Mouse (Mus musculus): ENCODE results near the gene Wtap. TPM values are rescaled to one million over a fixed set of nuclear protein-coding genes. Genes with fewer than 3 reads are reported as not detected.

Wtap gene
- polyA plus RNA-seq, 2 experiments: 24.5 to 51.9 TPM

DNA sequence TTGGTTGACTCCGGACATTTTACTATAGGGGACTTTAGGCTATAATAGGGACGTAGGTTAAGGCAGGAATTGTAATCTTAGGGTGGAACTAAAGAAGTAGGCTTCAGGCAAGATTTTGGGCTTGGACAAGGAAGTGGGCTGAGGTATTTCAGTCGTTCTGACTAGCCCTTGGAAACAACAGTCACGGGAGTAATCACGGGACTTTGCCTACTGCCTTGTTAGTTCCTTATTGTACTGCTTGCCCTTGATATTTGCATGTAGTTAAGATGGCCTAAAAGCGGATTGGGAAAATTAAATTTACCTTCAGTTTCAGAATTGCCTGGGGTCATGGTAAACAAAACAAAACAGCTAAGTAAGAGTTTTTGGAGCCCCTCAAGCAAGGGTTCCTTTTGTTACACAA, 5.1 kb upstream of the Wtap start:
- Histone ChIP-seq H3K4me2 (ENCODE audit: low read depth) (no peak overlapping the region), H3K36me3 (replicated peaks; ENCODE audit: control insufficient read depth, insufficient read depth, low read depth) (no peaks in the 10 kb centered on the region), H3K4me3 (ENCODE audit: insufficient read depth in 1 of 2, low read depth in 2 of 2, low read length in 2 of 2) (no peak overlapping the region), H3K4me1 (replicated peaks; ENCODE audit: control insufficient read depth in 2 of 2, insufficient read depth in 2 of 2, low read length in 1 of 2) (no peaks in the 10 kb centered on the region; a peak in 1 of 4 replicates), H3K27ac (no peak overlapping the region), H3K27me3 (ENCODE audit: control insufficient read depth, insufficient read depth, low read length) (no peaks in the 10 kb centered on the region), H3K9me3 (ENCODE audit: control insufficient read depth, low read length) (no peaks in the 10 kb centered on the region), H3K9ac (replicated peaks) (no peak overlapping the region)
- TF ChIP-seq EP300 (IDR thresholded peaks at IDR 0.05; ENCODE audit: low read depth) (no peak), CTCF (IDR thresholded peaks at IDR 0.05; ENCODE audit: low read depth) (no peak)
- WGBS (ENCODE audit: insufficient replicate concordance): 51% methylated on average over 6 of the region's 6 CpGs
- no peak for DNase-seq (ENCODE audit: low read depth in 3 of 3, low spot score in 3 of 3)
- no peak for ATAC-seq (ENCODE audit: insufficient read depth)

DNA sequence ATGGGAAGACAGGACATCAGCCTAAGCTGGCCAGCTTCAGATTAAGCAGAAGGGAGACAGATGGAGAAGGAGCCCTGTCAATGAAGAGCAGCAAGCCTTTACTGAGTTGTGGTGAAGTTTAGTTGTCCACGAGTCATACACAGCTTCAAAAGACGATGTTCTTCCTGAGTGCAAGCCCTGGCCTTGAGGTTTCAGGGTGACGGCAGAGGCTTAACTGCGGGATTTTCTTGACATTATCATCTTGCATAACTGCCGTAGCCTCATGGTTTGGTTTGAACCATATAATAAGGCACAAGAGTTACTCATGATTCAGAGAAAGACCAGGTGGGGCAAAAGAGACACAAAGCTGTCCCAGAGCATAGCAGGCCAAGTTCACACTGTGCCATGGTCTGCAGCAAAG, 3.9 kb upstream of the Wtap start:
- Histone ChIP-seq H3K36me3 (replicated peaks; ENCODE audit: control insufficient read depth, insufficient read depth, low read depth) (no peaks in the 10 kb centered on the region), H3K9me3 (ENCODE audit: control insufficient read depth, low read length) (no peaks in the 10 kb centered on the region), H3K27me3 (ENCODE audit: control insufficient read depth, insufficient read depth, low read length) (no peaks in the 10 kb centered on the region), H3K4me1 (replicated peaks; ENCODE audit: control insufficient read depth in 2 of 2, insufficient read depth in 2 of 2, low read length in 1 of 2) (no peaks in the 10 kb centered on the region; a peak in 1 of 4 replicates), H3K4me2 (ENCODE audit: low read depth) (no peak overlapping the region), H3K27ac (no peak overlapping the region), H3K4me3 (ENCODE audit: insufficient read depth in 1 of 2, low read depth in 2 of 2, low read length in 2 of 2) (no peak overlapping the region), H3K9ac (replicated peaks) (no peak overlapping the region)
- no peak for ATAC-seq (ENCODE audit: insufficient read depth)
- no peak for TF ChIP-seq EP300 (IDR thresholded peaks at IDR 0.05; ENCODE audit: low read depth)
- no peak for TF ChIP-seq CTCF (IDR thresholded peaks at IDR 0.05; ENCODE audit: low read depth)
- WGBS (ENCODE audit: insufficient replicate concordance): 69% methylated on average over 5 of the region's 5 CpGs
- DNase-seq (ENCODE audit: low read depth in 3 of 3, low spot score in 3 of 3): no peak

DNA sequence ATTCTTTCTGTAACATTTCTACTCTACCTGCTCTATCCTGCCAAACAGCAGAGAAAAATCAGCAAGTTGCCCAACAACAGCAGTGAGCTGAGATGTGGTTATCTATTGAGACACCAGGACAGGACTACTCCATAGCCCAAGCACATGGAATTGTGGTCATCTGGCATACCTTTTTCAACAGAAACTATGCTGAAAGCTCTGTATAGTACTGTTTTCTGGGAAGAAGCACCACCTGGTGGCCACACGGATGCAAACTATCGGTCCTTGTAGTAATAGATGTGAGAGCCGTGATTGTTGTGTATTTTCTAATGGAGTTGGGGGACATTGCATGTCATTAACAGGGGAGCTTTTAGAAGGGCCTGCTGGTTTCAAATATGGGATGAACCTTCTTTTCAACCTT, 2.4 kb upstream of the Wtap start:
- no peak overlapping the region for H3K27ac ChIP-seq

DNA sequence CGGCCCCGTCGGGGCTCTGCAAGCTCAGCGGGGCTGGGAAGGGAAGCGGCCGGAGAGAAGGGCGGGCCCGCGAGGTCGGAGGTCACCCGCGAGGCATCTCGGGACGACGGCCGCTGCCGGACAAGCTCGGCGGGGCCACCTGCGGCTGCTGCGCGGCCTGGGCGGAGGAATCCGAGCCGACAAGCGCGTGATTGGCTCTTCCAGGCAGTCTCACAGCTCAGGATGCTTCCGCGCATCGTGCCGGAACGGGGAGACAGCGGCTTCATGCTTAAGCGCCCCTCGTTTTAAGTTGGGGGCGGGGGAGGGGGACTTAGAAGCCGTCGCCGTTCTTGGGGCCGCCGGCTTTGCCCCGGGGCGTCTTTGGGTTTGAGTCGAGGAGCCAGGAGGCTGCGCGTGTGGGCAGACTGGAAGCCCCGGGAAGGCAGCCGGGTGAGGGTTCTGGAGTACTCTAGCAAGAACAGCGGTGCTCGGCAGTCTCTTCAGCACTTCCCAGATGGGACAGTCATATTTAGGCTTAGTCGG, 1.4 kb downstream of the Wtap start:
- Histone ChIP-seq H3K9me3 (ENCODE audit: control insufficient read depth, low read length) (no peaks in the 10 kb centered on the region), H3K27me3 (ENCODE audit: control insufficient read depth, insufficient read depth, low read length) (no peaks in the 10 kb centered on the region), H3K36me3 (replicated peaks; ENCODE audit: control insufficient read depth, insufficient read depth, low read depth) (peaks cover 4% of the 10 kb centered on the region; the same call in 1 of the 2 replicates), H3K9ac (replicated peaks) (peak overlapping the region; percentile 100), H3K4me1 (replicated peaks; ENCODE audit: control insufficient read depth in 2 of 2, insufficient read depth in 2 of 2, low read length in 1 of 2) (peaks cover 0 to 3% of the 10 kb centered on the region in 2 experiments; a peak in 1 of 4 replicates), H3K27ac (peak overlapping the region; percentile 98), H3K4me3 (ENCODE audit: insufficient read depth in 1 of 2, low read depth in 2 of 2, low read length in 2 of 2) (peak overlapping the region; percentile 81 to 100), H3K4me2 (ENCODE audit: low read depth) (peak overlapping the region; percentile 84)
- peak; percentile 83 to 88 (median 84) for DNase-seq (ENCODE audit: low read depth in 3 of 3, low spot score in 3 of 3)
- TF ChIP-seq EP300 (IDR thresholded peaks at IDR 0.05; ENCODE audit: low read depth) (no peak), CTCF (IDR thresholded peaks at IDR 0.05; ENCODE audit: low read depth) (no peak)
- under 1% methylated on average over 51 of the region's 51 CpGs for WGBS (ENCODE audit: insufficient replicate concordance)
- peak; percentile 86 for ATAC-seq (ENCODE audit: insufficient read depth)

More for the DNA sequence above, 2.4 kb upstream of the Wtap start:
- peak; percentile 61 for TF ChIP-seq CTCF (IDR thresholded peaks at IDR 0.05; ENCODE audit: low read depth)
- no peak for TF ChIP-seq EP300 (IDR thresholded peaks at IDR 0.05; ENCODE audit: low read depth)
- ATAC-seq (ENCODE audit: insufficient read depth) (no peak), DNase-seq (ENCODE audit: low read depth in 3 of 3, low spot score in 3 of 3) (no peak)
- 34% methylated on average over 3 of the region's 3 CpGs for WGBS (ENCODE audit: insufficient replicate concordance)
- Histone ChIP-seq H3K36me3 (replicated peaks; ENCODE audit: control insufficient read depth, insufficient read depth, low read depth) (no peaks in the 10 kb centered on the region), H3K4me2 (ENCODE audit: low read depth) (no peak overlapping the region), H3K4me1 (replicated peaks; ENCODE audit: control insufficient read depth in 2 of 2, insufficient read depth in 2 of 2, low read length in 1 of 2) (no peaks in the 10 kb centered on the region; a peak in 1 of 4 replicates), H3K9me3 (ENCODE audit: control insufficient read depth, low read length) (no peaks in the 10 kb centered on the region), H3K9ac (replicated peaks) (no peak overlapping the region), H3K4me3 (ENCODE audit: insufficient read depth in 1 of 2, low read depth in 2 of 2, low read length in 2 of 2) (no peak overlapping the region), H3K27me3 (ENCODE audit: control insufficient read depth, insufficient read depth, low read length) (no peaks in the 10 kb centered on the region)

DNA sequence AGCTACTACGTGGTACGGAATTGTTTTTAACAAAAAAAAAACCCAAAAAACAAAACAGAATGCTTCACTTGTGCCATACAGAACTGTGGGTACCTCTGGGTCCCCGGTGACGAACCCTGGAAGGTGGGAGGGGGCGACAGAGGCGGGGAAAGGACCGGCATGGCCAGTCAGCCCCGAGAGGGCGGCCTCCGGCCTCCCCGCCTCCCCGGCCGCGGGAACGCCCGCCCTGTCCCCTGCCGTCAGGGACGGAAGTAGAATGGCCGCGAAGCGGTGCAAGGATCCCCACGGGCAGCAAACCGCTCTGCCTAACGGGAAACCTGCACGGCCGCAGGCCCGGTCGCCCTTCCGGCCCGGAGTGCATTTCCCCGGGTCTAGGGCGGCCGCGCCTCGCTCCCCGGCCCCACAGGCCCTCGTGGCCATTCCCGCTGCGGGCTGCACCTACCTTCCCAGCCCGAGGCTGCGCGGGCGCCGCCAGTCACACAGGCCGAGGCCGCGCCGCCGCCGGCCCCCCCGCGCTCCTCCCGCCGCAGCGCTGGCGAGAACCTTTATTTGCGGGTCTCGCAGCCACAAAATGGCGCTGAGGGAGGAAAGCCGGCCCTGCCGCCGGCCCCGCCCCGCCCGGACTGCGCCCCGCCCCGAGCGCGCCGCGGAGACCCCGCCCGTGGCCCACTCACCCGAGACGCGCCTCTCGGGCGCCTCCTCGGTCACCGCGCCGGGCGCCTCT, 2.2 kb downstream of the Wtap start:
- 0 out of 2 replicates have a peak, but pooled peaks have one; percentile 8 for TF ChIP-seq CTCF (IDR thresholded peaks at IDR 0.05; ENCODE audit: low read depth)
- TF ChIP-seq EP300 (IDR thresholded peaks at IDR 0.05; ENCODE audit: low read depth): no peak
- WGBS (ENCODE audit: insufficient replicate concordance): under 1% methylated on average over 74 of the region's 84 CpGs
- Histone ChIP-seq H3K9ac (replicated peaks) (peak overlapping the region; percentile 100), H3K4me2 (ENCODE audit: low read depth) (peak overlapping the region; percentile 84), H3K4me3 (ENCODE audit: insufficient read depth in 1 of 2, low read depth in 2 of 2, low read length in 2 of 2) (peak overlapping the region; percentile 81 to 100), H3K4me1 (replicated peaks; ENCODE audit: control insufficient read depth in 2 of 2, insufficient read depth in 2 of 2, low read length in 1 of 2) (peaks cover 2 to 3% of the 10 kb centered on the region in 2 experiments; a peak in 1 of 4 replicates), H3K36me3 (replicated peaks; ENCODE audit: control insufficient read depth, insufficient read depth, low read depth) (peaks cover 4% of the 10 kb centered on the region; the same call in 1 of the 2 replicates), H3K9me3 (ENCODE audit: control insufficient read depth, low read length) (no peaks in the 10 kb centered on the region), H3K27me3 (ENCODE audit: control insufficient read depth, insufficient read depth, low read length) (no peaks in the 10 kb centered on the region), H3K27ac (peak overlapping the region; percentile 98)
- DNase-seq (ENCODE audit: low read depth in 3 of 3, low spot score in 3 of 3) (peak; percentile 58 to 68 (median 65)), ATAC-seq (ENCODE audit: insufficient read depth) (peak; percentile 93)
